28 mouse cellular contexts compared by ENCODE assay signal in genomic region chr8:11637531-11637930, GRCm38 (mm10).
"Had no signal": no experiment of that assay in that cellular context is flagged by ENCODE, and none has a peak within 500 bp of the region (broad histone marks: within the 10 kb centered on the region; RNA-seq: fewer than 3 reads in every experiment).

No protein-coding gene starts in this region.

- H3K9me3 ChIP-seq: heart, embryonic 10.5 days; heart, embryonic 15.5 days; limb, embryonic 15.5 days; liver, embryonic 13.5 days; liver, embryonic 15.5 days had no signal

- DNase-seq: gastrocnemius, postnatal 10 days; gastrocnemius, postnatal 25 days; heart, adult 18-20 months; heart, postnatal 14 days; heart, postnatal 36 days; kidney, adult 11 months; kidney, adult 2 months; kidney, adult 9 months; kidney, postnatal 14 days; kidney, postnatal 36 days; layer of hippocampus, adult 9-11 months; left cerebral cortex, postnatal 4 days; liver, embryonic 13.5 days; liver, postnatal 0 days; lung, adult 2 months had no signal

- H3K4me3 ChIP-seq: heart, embryonic 10.5 days; hindbrain, embryonic 15.5 days; kidney, embryonic 15.5 days; left cerebral cortex, adult 2 months; limb, embryonic 13.5 days; limb, embryonic 15.5 days; liver, embryonic 13.5 days; liver, embryonic 15.5 days had no signal

- H3K9ac ChIP-seq: heart, embryonic 13.5 days; hindbrain, embryonic 13.5 days; hindbrain, embryonic 15.5 days; kidney, embryonic 15.5 days; limb, embryonic 13.5 days; limb, embryonic 15.5 days; liver, embryonic 15.5 days; liver, postnatal 0 days had no signal

- H3K27me3 ChIP-seq: heart, embryonic 13.5 days; heart, embryonic 15.5 days; hindbrain, embryonic 13.5 days; hindbrain, embryonic 15.5 days; kidney, embryonic 15.5 days; limb, embryonic 13.5 days; limb, embryonic 15.5 days; liver, embryonic 13.5 days; liver, embryonic 15.5 days had no signal

- H3K36me3 ChIP-seq: heart, embryonic 15.5 days; limb, embryonic 15.5 days; liver, embryonic 15.5 days had no signal

- H3K4me2 ChIP-seq: limb, embryonic 13.5 days; limb, embryonic 15.5 days had no signal

- H3K27ac ChIP-seq: heart, embryonic 10.5 days; kidney, embryonic 15.5 days; kidney, postnatal 0 days; left cerebral cortex, adult 2 months; limb, embryonic 15.5 days; liver, embryonic 15.5 days had no signal

- ATAC-seq: hindbrain, postnatal 0 days; intestine, embryonic 16.5 days; liver, postnatal 0 days had no signal
